Mouse (Mus musculus) layer of hippocampus, adult 2 months (tissue): Measurements from ENCODE around the gene 1810030O07Rik. TPM values are rescaled to one million over a fixed set of nuclear protein-coding genes. Genes with fewer than 3 reads are reported as not detected.
"Not testable (repeated sequence)": the region's sequence is repeated elsewhere in the genome, so short reads cannot be mapped to it uniquely, and the experiment has no call there.

Experiments used
- DNase-seq, 2 experiments: peaks; one replicate each; pipeline ENCODE4 v3.0.0; 2022; ENCODE audit warnings: low spot score in 2 of 2
- H3K27ac ChIP-seq: fragments of 200-600 bp; 2 replicates; pipeline ENCODE4 v1.8.1; 2022
- H3K4me3 ChIP-seq: fragments of 200-600 bp; 2 replicates; pipeline ENCODE4 v1.8.1; 2022; ENCODE audit warnings: mild to moderate bottlenecking
- CTCF ChIP-seq: fragments of 200-600 bp; conservative IDR thresholded peaks from 2 replicates; pipeline ENCODE4 v1.8.1; 2022; ENCODE audit warnings: antibody characterized with exemption, mild to moderate bottlenecking, moderate library complexity
- long read RNA-seq, 2 experiments: library from polyadenylated mRNA; stranded (forward); transcript quantifications; one replicate each; pipeline ENCODE4 v2.0.0; 2021; ENCODE audit warnings: borderline mapping rate in 2 of 2
- total RNA-seq, 2 experiments: library from RNA; stranded (reverse); gene quantifications; 2 replicates each; pipeline ENCODE4 v1.2.3; 2021

The 1810030O07Rik gene
- 10 to 100 TPM; 16.2 to 20.8 TPM for total RNA-seq
- long read RNA-seq, experiment 1, transcript 1810030O07Rik-201 (7 exons, 2,699 nt), result major isoform, 11 of 18 reads
- long read RNA-seq, experiment 1, partial matches to known transcripts, result 3 of 18 reads
- long read RNA-seq, experiment 1, other reads (novel, unspliced or antisense), result 4 of 18 reads
- long read RNA-seq, experiment 2, transcript 1810030O07Rik-201 (7 exons, 2,699 nt), result major isoform, 27 of 32 reads
- long read RNA-seq, experiment 2, partial matches to known transcripts, result 0 of 32 reads
- long read RNA-seq, experiment 2, other reads (novel, unspliced or antisense), result 5 of 32 reads

- Histone ChIP-seq H3K4me3 (peak within 1 kb of the TSS; percentile 86), H3K27ac (peak within 1 kb of the TSS; percentile 94)
- TF ChIP-seq CTCF, result no peak
- peak; percentile 85 to 93 for DNase-seq
Observed at GRCm38 (mm10) chrX:12673054-12673775, at the start of gene 1810030O07Rik. Gene 1810030O07Rik, minus strand, starts transcription at chrX:12673668.

GRCm38 (mm10) chrX:12716036-12716435, 42.6 kb upstream of the 1810030O07Rik start:
- Histone ChIP-seq H3K27ac (no peak overlapping the region), H3K4me3 (no peak overlapping the region)
- TF ChIP-seq CTCF, result no peak
- no peak for DNase-seq

GRCm38 (mm10) chrX:12713796-12714195, 40.3 kb upstream of the 1810030O07Rik start:
- Histone ChIP-seq H3K27ac (no peak overlapping the region), H3K4me3 (no peak overlapping the region)
- DNase-seq, result no peak
- TF ChIP-seq CTCF, result no peak

GRCm38 (mm10) chrX:12686910-12687309, 13.4 kb upstream of the 1810030O07Rik start:
- Histone ChIP-seq H3K27ac (no peak overlapping the region), H3K4me3 (no peak overlapping the region)
- TF ChIP-seq CTCF, result no peak
- DNase-seq, result no peak

- no peak for DNase-seq
- no peak for TF ChIP-seq CTCF
- no peak overlapping the region for H3K4me3 ChIP-seq
- no peak overlapping the region for H3K27ac ChIP-seq
Observed at GRCm38 (mm10) chrX:12686071-12686470, 12.6 kb upstream of the 1810030O07Rik start.

- H3K4me3 ChIP-seq, result no peak overlapping the region
- peak; percentile 82 for TF ChIP-seq CTCF
- DNase-seq, result peak; percentile 37 to 68
- H3K27ac ChIP-seq, result no peak overlapping the region
Observed at GRCm38 (mm10) chrX:12677396-12677795, 3.9 kb upstream of the 1810030O07Rik start.

GRCm38 (mm10) chrX:12653879-12654278, 19.6 kb downstream of the 1810030O07Rik start:
- TF ChIP-seq CTCF, result no peak
- no peak overlapping the region for H3K4me3 ChIP-seq
- no peak overlapping the region for H3K27ac ChIP-seq
- no peak for DNase-seq

- Histone ChIP-seq H3K4me3 (no peak overlapping the region), H3K27ac (no peak overlapping the region)
- DNase-seq, result no peak
- no peak for TF ChIP-seq CTCF
Observed at GRCm38 (mm10) chrX:12651906-12652305, 21.6 kb downstream of the 1810030O07Rik start.

- TF ChIP-seq CTCF, result peak; percentile 37
- H3K27ac ChIP-seq, result peak overlapping the region; percentile 71
- peak in 1 of 2 experiments; percentile 27 for DNase-seq
- no peak overlapping the region for H3K4me3 ChIP-seq
Observed at GRCm38 (mm10) chrX:12645531-12646304, 27.8 kb downstream of the 1810030O07Rik start.

- DNase-seq, result no peak
- H3K27ac ChIP-seq, result peak overlapping the region; percentile 71
- no peak for TF ChIP-seq CTCF
Observed at GRCm38 (mm10) chrX:12644976-12645375, 28.5 kb downstream of the 1810030O07Rik start.

GRCm38 (mm10) chrX:12625131-12625530, 48.3 kb downstream of the 1810030O07Rik start:
- no peak for DNase-seq
- Histone ChIP-seq H3K4me3 (no peak overlapping the region), H3K27ac (no peak overlapping the region)
- no peak for TF ChIP-seq CTCF

More at GRCm38 (mm10) chrX:12644976-12645375, 28.5 kb downstream of the 1810030O07Rik start:
- no peak overlapping the region for H3K4me3 ChIP-seq

- not testable (repeated sequence) for H3K4me3 ChIP-seq, H3K27ac ChIP-seq, DNase-seq
Observed at GRCm38 (mm10) chrX:12612360-12612759, 61.1 kb downstream of the 1810030O07Rik start.

GRCm38 (mm10) chrX:12611211-12611610, 62.3 kb downstream of the 1810030O07Rik start:
- no peak overlapping the region for H3K4me3 ChIP-seq
- TF ChIP-seq CTCF, result no peak
- H3K27ac ChIP-seq, result no peak overlapping the region
- no peak for DNase-seq

- not testable (repeated sequence) for H3K27ac ChIP-seq, H3K4me3 ChIP-seq, DNase-seq
Observed at GRCm38 (mm10) chrX:12610541-12610940, 62.9 kb downstream of the 1810030O07Rik start.
